Mouse (Mus musculus) bone marrow macrophage, adult 2 months (primary cell): ENCODE results near the gene Homer3.

Source experiments
- CTCF ChIP-seq: IDR thresholded peaks from 2 replicates; pipeline ENCODE4 v1.5.1; 2012; ENCODE audit warnings: low read depth, mild to moderate bottlenecking, low read length, moderate library complexity
- POLR2A ChIP-seq: IDR thresholded peaks from 2 replicates; pipeline ENCODE4 v1.6.1; 2012; ENCODE audit warnings: mild to moderate bottlenecking, low read depth, low read length, borderline replicate concordance

DNA sequence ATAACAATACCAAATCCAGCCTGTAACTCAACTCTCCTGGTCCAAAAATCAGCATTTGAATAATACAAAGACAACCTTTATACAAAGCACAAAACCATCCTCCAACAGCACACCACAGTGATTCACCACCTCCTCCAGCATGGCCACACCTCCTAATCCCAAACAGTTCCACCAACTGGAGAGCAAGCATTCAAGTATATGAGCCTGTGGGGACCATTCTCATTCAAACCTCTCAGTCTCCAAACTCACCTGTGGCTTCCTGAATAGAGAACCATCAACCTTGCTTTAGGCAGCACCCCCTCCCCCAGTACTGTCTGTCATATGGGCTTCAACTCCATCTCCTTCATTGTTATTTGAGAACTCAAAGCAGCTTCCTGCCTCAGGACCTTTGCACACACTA, 8.3 kb upstream of the Homer3 start:
- TF ChIP-seq CTCF, result no peak
- no peak for TF ChIP-seq POLR2A
